Mouse (Mus musculus) ovary, postnatal 10 days (tissue): ENCODE results near the gene Adora2b.
A peak's percentile ranks its signal among the peaks of the same experiment; 100 is the strongest.

Source experiments
- DNase-seq: peaks from one replicate; pipeline ENCODE4 v3.0.0; 2022; ENCODE audit warnings: low spot score

Adora2b gene

GRCm38 (mm10) chr11:62248401-62249244, at the start of gene Adora2b:
TSS of gene Adora2b (plus strand) at chr11:62248984.
- peak; percentile 45 for DNase-seq

DNA sequence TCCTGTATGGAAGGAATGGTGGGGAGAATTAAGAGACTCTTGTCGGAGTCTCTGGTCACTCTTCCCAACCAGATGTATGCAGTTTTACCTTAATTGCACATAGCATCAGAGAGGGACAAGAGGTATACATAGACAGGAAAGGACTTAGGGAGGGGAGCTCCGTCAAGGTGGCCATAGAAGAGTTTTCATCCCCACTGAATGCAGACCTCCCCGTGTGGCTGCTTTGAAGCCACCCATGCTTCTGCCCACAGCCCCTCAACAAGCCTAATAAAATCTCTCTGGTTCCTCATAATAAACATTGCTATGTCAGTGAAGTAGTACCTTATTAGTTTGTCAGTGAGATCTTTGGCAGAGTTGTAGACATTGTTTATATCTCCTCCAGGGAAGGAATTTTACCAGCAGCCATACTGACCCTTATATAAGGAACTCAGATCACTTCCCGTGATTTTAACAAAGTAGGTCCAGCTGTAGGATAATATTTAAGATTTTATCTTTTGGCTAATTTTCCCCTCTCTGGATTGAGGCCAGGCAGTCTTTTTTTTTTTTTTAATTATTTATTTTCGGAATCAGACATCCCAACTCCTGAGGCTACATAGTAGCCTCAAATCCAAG, 47.8 kb upstream of the Adora2b start:
- no peak for DNase-seq

- DNase-seq: no peak
These were observed 46.1 kb upstream of the Adora2b start for GRCm38 (mm10) chr11:62202645-62203044.

DNA sequence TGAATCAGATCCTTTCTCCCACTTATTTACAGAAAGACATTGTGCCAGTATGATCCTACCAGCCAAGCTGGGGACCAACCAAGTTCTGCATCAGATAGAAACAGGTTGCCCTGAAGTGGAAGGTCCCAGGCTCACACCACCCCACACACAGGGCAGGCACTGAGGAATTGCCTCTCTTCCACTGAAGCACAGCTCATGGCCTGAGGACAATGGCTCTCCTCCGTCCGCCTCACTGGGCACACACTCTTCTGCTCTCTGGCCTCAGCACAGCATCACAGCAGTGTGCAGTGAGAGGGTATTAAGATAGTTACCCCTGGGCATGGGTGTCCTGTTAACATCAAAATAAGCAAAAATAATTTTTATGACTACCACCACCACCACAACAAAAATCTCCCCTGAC, 39.7 kb upstream of the Adora2b start:
- no peak for DNase-seq

DNA sequence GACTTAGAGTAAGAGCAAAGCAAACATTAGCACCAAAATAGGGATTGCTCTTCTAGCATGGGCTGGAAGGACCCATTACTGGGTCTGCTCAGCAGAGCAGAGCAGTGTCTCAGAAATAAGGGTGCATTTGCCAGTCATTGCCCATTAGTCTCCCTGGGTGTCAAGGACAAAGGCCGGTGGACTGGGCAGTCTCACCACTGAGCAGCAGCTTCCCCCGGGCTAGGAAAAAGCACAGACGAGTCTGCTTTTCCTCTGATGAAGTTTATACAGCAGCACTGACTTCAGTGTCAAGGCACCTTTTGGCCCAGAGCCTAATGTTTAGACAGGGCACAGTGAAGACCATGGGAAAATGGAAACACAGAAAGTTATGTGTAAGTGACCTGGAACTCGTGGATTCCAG, 38.9 kb upstream of the Adora2b start:
- DNase-seq: no peak

- DNase-seq: no peak
These were observed 35.3 kb upstream of the Adora2b start for GRCm38 (mm10) chr11:62213384-62213989.

DNA sequence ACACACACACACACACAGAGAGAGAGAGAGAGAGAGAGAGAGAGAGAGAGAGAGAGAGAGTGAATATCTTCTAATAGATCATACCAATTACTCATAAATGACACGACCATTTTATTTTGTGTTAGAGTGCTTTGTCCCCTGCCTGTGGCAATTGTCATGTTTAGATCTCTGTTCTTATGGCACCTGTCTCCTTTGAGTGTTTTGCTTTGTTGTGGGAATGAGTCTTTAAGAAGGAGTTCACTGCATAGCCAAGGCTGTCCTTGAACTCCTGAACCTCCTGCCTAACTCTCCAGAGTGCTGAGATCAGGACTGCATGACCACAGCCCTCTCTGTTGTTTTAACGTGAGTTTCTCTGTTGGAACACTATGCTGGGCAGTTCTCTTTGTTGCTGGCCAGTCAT, 33.7 kb upstream of the Adora2b start:
- no peak for DNase-seq

DNA sequence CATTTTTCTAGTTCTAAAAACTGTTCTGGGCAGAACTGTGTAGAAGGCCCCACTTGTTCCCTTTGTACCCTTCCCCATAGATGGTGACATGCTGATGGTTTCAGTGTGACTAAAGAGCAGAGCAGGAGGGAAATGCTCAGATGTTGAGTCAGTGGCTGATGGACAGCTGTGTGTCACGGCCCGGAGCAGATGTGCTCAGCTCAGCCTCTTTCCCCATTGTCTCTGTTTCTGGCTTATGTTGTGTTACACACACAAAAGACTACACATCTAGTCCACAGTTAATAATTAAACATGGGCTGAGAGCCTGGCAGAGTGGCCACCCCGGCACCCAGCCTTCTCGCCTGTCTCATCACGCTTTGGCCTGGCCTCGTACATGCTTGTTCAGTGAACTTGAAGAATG, 31.0 kb upstream of the Adora2b start:
- DNase-seq: no peak

DNA sequence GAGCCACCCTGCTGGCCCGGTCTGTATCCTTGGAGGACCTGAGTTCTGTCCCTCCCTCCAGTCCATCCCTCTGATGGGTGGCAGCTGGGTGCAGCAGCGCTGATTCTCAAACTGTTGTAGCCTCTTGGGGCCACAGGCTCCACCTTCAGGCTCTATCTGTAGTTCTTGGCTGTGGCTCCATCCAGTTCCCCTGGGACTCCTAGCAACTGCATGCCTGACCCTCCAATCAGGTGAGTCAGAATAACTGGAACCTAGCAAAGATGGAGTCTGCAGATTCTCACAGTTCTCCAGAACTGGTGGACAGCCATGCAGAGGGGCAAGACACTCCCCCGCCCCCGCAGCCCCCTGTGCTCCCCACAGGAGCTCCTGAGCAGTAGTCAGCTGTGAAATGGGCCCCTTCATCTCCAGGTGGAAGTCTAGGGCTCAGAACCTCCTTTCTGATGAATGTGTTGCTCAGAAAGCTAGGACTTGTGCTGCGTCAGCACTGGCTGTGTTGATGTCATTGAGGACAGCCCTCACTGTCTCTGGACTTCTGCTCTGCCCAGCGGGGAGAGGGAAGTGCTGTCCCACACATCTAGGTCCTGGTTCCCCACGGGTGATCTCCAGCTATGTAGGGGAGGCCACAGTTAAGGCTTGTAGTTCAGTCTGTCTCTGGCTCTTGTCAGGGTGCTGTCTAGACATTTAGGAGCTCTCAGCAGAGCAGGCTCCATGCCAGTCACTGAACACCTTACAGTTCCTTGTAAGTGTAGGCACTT, 27.9 kb upstream of the Adora2b start:
- no peak for DNase-seq

DNA sequence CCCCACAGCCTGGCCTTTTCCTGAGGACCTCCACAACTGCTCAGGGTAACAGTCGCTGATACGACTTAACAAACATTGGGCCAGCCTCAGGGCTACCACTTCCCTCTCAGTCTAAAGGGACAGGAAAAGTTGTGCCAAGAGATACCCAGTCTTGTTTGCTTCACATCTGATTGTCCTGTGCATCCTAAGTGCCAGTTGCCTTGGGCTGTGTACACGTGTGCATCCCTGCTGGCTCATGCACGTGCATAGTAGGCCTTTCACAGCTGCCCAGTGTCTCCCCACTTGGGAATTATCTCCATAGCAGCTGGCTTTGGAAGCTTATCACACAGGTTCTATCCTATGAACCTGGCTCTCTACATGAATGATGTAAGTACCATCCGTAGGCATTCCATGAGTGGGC, 25.4 kb upstream of the Adora2b start:
- DNase-seq: no peak

DNA sequence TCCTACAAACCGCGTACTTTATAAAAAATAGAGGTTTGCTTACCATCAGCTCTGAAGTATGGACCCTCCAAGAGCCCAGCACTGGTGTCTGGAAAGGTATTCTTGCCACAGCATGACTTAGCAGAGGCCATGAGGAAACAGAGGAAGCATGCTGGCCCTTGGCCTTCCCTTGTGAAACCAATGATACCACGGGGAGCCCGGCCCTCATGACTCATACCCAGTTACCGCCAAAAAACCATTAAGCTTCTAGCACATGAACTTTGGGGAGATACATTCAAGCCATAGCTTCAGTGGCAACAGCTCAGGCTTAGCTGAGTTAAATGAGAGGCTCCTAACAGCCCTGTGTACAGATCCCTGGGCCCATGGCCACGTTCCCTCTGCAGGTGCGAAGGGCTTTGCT, 24.8 kb upstream of the Adora2b start:
- DNase-seq: no peak

DNA sequence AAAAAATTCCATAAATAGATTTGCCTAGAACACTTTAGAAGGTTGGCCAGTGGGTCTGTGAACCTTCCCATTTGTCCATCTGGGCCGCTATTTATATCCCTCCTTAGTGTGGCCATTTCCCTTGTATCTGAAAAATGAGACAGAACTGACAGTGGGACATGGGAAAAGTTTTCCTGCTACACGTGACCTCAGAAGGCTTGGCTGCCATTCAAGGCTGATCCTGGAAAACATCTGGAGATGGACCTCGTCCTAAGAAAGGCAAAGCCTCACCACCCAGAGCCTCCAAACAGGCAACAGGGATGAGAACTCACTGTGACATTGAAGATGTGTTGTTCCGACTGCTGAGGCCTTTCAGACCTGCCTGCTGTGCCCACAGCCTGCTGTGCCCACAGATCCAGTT, 24.0 kb upstream of the Adora2b start:
- no peak for DNase-seq

GRCm38 (mm10) chr11:62240631-62241261, 8.0 kb upstream of the Adora2b start:
- no peak for DNase-seq

DNA sequence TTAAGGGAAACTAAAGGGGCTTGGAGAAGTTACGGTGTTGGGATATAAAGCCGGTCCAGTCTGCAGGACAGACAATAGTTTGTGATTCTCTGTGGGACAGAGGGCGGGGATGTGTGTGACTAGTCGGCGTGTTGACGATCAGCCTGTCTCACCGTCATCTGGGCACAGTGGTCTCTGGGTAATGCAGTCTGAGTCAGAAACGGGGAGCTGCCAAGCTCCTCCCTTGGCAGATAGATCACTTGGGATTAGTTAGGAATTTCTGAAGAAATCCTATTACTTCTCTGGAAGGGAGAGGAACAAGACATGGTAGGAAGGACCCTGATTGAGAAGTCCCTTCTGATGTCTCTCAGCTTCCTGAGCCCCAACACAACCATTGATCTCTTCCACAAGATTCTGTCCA, 4.9 kb upstream of the Adora2b start:
- DNase-seq: no peak

DNA sequence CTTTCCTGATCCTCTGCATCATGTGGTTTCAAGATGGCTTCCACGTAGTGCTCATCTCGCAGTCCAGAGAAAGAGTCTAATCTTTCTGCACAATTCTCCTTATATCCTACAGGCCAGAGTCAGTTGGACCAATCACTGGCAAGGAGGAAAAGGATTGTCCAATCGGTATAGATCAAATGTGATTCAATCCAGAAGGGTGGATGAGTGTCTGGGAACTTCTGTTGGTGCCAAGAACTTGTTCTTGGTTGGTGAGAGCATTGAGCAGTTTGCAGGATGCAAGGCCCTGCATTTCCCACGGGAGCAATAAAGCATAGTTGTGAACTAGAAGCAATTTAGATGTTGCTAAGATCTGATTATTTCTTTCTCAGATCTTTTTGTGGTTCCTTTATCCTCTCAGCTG, 4.3 kb upstream of the Adora2b start:
- no peak for DNase-seq

DNA sequence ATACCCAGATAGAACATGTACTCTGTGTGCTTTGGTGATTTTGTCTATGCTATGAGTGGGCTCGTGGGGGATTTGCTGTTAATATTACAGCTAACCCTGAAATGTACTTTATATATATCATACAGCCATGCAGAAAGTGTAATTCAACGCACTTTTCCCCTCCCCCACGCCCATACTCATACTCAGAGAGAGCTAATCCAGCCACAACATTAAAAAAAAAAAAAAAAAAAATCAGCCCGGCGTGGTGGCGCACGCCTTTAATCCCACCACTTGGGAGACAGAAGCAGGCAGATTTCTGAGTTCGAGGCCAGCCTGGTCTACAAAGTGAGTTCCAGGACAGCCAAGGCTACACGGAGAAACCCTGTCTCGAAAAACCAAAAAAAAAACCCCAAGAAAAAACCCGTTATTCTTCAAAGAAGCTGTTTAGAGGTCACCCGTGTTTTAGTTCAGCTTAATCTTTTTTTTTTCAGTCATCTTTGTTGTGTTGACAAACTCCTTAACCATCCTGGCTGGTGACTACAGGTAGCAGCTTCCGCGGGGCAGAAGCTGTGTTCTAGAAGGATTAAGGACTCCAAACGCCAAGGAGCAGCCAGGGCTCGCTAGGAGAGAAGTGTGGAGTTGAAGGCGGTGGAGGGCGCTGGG, 904 bp upstream of the Adora2b start:
- no peak for DNase-seq

DNA sequence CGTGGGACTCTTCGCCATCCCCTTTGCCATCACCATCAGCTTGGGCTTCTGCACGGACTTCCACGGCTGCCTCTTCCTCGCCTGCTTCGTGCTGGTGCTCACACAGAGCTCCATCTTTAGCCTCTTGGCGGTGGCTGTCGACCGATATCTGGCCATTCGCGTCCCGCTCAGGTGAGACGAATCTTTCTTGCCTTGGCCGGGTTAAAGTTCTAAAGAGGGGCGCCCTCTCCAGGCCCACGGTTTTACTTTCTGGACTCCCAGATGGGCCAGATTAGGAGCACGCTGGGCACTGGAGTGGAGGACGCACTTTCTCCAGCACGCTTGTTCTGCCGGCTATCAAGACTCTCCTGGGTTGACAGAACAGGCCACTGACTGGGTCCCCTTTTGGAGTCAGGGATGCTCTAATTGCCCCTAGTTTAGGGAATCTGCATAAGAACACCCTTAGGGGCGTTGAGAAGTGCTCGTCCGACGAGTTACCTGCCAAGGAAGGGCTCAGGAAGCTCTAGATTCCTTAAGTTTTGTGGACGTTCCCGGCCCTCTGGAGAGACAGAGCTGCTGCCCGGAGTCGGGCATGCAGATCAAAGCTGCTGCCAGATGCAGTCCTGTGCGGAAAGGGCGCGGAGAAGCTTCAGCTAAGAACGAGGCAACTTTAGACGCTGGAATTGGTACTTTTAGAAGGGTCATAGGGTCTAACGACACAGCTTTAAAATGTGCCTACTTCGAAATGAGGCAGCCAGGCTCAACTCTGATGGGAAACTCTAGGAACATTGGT, 668 bp downstream of the Adora2b start:
- peak; percentile 27 for DNase-seq

- no peak for DNase-seq
These were observed 2.3 kb downstream of the Adora2b start for GRCm38 (mm10) chr11:62251047-62251446.

- no peak for DNase-seq
These were observed 4.6 kb downstream of the Adora2b start for GRCm38 (mm10) chr11:62253380-62253779.

DNA sequence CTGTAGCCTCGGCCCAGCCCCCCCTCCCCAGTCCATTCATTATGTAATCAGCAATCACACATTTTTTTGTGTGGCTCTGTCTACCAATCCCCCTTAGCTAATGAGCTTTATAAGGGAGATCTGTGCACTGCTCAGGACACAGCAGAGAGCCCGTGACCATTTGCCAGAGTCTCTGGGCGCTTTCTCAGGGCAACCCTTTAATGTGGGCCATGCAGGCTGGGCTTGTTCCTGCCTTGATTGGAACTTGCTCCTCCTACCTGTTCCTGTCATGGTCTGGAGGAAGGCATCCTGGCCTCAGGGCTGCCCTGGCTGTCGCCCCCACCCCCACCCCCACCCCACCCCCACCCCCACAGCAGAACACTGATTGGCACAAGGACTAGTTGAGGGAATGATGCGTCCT, 10.4 kb downstream of the Adora2b start:
- no peak for DNase-seq

GRCm38 (mm10) chr11:62263599-62263998, 14.8 kb downstream of the Adora2b start:
- DNase-seq: no peak
